Mouse (Mus musculus) bone marrow, adult 2 months (tissue): ENCODE data around the gene Rubcnl.
A peak's percentile ranks its signal among the peaks of the same experiment; 100 is the strongest.

Experiments
- CTCF ChIP-seq: fragments of 200-500 bp; IDR thresholded peaks from 2 replicates; pipeline ENCODE4 v1.5.1; 2011; ENCODE audit warnings: low read length, control low read depth; ENCODE audit not compliant: control insufficient read depth, insufficient read depth
- POLR2A ChIP-seq: fragments of 200-500 bp; IDR thresholded peaks from 2 replicates; pipeline ENCODE4 v1.6.1; 2011; ENCODE audit warnings: low read depth, mild to moderate bottlenecking, control low read depth, low read length, borderline replicate concordance; ENCODE audit not compliant: control insufficient read depth

DNA sequence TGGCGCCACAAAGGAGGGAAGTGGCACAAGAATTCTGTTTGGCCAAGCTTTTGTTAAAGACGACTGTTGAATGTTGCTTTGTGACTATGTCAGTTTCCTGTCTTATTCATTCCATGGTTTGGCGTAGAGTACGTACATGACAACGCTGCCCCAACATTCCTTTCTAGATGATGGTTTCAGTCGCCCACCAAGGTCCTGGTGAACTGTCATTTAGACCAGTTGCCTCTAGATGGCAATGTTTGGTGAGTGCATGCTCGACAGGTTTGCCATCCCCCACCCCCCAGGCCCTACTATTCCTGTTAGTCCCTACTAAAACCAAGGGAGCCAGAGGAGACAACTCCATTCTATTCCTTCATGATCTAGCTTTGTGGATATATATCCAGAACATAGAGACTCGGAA is 36.6 kb downstream of the Rubcnl start:
- TF ChIP-seq CTCF (peak; percentile 42; the same call in 1 of the 2 replicates), POLR2A (no peak)
